Mouse (Mus musculus) ES-E14 (cell line): ENCODE measurements around the gene Il10rb. TPM values are rescaled to one million over a fixed set of nuclear protein-coding genes. Genes with fewer than 3 reads are reported as not detected.
A peak's percentile ranks its signal among the peaks of the same experiment; 100 is the strongest.

ENCODE experiments used
- DNase-seq: peaks from one replicate; pipeline ENCODE4 v3.0.0-alpha.2; 2013; ENCODE audit warnings: low read depth, low spot score
- H3K27ac ChIP-seq: 2 replicates; pipeline ENCODE4 v1.5.1; 2012; ENCODE audit warnings: low read depth, mild to moderate bottlenecking, low read length, moderate library complexity, mixed read lengths; ENCODE audit not compliant: poor library complexity, insufficient read depth, severe bottlenecking
- H3K36me3 ChIP-seq: 2 replicates; pipeline ENCODE4 v1.6.1; 2012; ENCODE audit warnings: mild to moderate bottlenecking, low read length, moderate library complexity, mixed read lengths; ENCODE audit not compliant: control insufficient read depth, poor library complexity, insufficient read depth, severe bottlenecking
- H3K4me1 ChIP-seq, 2 experiments: fragments of 150-350 bp in 1 of 2; sonication (generic) in 1 of 2; 2 replicates each; pipeline ENCODE4 v1.6.1; 2012; ENCODE audit warnings: low read length in 2 of 2, mild to moderate bottlenecking in 1 of 2, mixed read lengths in 1 of 2; ENCODE audit not compliant: control insufficient read depth in 2 of 2, insufficient read depth in 2 of 2, poor library complexity in 1 of 2
- H3K4me3 ChIP-seq, 2 experiments: fragments of 150-350 bp in 1 of 2; sonication (generic) in 1 of 2; 2 replicates each; pipeline ENCODE4 v1.5.1; 2012; ENCODE audit warnings: low read length in 2 of 2, low read depth in 1 of 2, mild to moderate bottlenecking in 1 of 2, mixed read lengths in 1 of 2; ENCODE audit not compliant: insufficient read depth in 1 of 2, poor library complexity in 1 of 2, severe bottlenecking in 1 of 2
- H3K9ac ChIP-seq: 2 replicates; pipeline ENCODE4 v1.6.1; 2012; ENCODE audit warnings: low read depth, mild to moderate bottlenecking, low read length, mixed read lengths; ENCODE audit not compliant: poor library complexity, insufficient read depth, severe bottlenecking
- H3K9me3 ChIP-seq: fragments of 150-350 bp; sonication (generic); 2 replicates; pipeline ENCODE4 v1.6.1; 2012; ENCODE audit warnings: low read depth, mild to moderate bottlenecking, low read length; ENCODE audit not compliant: control insufficient read depth, insufficient read depth
- CHD2 ChIP-seq: IDR thresholded peaks from 2 replicates; pipeline ENCODE4 v1.6.1; 2014; ENCODE audit warnings: mild to moderate bottlenecking, low read depth, low read length, inconsistent platforms
- HCFC1 ChIP-seq: IDR thresholded peaks from 2 replicates; pipeline ENCODE4 v1.6.1; 2012; ENCODE audit warnings: low read length, inconsistent platforms, borderline replicate concordance; ENCODE audit not compliant: insufficient read depth
- MAFK ChIP-seq: IDR thresholded peaks from 2 replicates; pipeline ENCODE4 v1.6.1; 2014; ENCODE audit warnings: mild to moderate bottlenecking, low read depth, low read length, inconsistent platforms; ENCODE audit not compliant: insufficient read depth
- ZC3H11A ChIP-seq: IDR thresholded peaks from 2 replicates; pipeline ENCODE4 v1.6.1; 2012; ENCODE audit warnings: low read depth, mild to moderate bottlenecking, inconsistent platforms, low read length, borderline replicate concordance
- ZNF384 ChIP-seq: IDR thresholded peaks from 2 replicates; pipeline ENCODE4 v1.6.1; 2012; ENCODE audit warnings: low read depth, low read length, inconsistent platforms
- in situ Hi-C, 2 experiments: fragments of 600-800 bp; cut with MboI; formaldehyde crosslinking; loops; one replicate each; pipeline ENCODE4 v1.15.1; 2025; ENCODE audit warnings: low sequenced_read_pairs in 2 of 2, inconsistent platforms in 1 of 2; ENCODE audit not compliant: unreplicated experiment in 2 of 2
- total RNA-seq: library from RNA; depleted of rRNA; stranded (reverse); fragments of 300-350 nt; gene quantifications from 2 replicates; pipeline ENCODE4 v1.2.3, GENCODE M21; 2012

Il10rb gene
- total RNA-seq, 1 experiment = 3.4 TPM

DNA sequence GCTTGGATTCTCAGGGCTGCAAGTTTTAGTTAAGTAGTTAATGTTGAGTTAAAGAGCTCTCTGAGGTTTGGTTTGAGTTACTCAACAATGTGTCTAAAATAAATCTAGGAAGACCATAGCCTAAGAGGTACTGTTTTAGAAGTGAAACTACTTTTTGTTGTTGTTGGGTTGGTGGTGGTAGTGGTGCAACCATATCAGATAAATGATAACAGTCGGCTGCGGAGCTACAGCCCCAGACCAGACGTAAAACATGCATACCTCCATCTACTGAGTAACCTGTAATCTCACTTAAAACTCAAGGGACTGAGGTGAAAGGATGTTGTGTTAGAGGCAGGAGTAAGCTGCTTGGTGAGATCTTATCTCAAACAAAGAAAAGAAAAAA is 31.7 kb upstream of the Il10rb start:
- no peaks in the 10 kb centered on the region for H3K36me3 ChIP-seq
- no peak for DNase-seq
- in situ Hi-C loops = loop anchor here in 1 of 2 experiments (25.0 kb wide), 1 partner anchor 287 kb away; the partner anchor contains the start of gene 4932438H23Rik
- peaks cover 5 to 9% of the 10 kb centered on the region in 2 experiments for H3K4me1 ChIP-seq
- no peaks in the 10 kb centered on the region for H3K9me3 ChIP-seq
- H3K27ac ChIP-seq = no peak overlapping the region
- H3K9ac ChIP-seq = no peak overlapping the region
- H3K4me3 ChIP-seq = no peak overlapping the region
- TF ChIP-seq ZC3H11A = no peak
- no peak for TF ChIP-seq HCFC1
- no peak for TF ChIP-seq CHD2
- TF ChIP-seq MAFK = no peak
- no peak for TF ChIP-seq ZNF384

DNA sequence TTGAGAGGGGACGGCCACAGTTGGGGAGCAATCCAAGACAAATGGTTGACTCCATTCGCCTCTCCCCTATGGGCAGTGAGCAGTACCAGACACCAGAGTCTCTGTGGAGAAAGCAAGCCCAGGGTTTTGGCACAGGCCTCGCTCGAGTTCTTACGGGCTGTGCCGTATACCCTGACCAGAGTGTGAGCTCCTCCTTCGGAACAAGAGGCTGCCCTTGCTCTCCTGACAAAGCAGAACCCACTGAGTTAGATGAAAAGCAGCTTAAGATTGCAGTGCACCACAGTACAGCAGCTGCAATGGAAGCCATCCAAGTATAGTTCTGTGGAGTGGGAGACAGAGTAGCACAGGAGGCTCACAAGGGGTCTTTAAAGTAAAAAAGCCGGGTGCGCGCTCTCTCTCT is 29.3 kb upstream of the Il10rb start:
- no peaks in the 10 kb centered on the region for H3K9me3 ChIP-seq
- no peak overlapping the region for H3K9ac ChIP-seq
- no peaks in the 10 kb centered on the region for H3K36me3 ChIP-seq
- no peak overlapping the region for H3K4me3 ChIP-seq
- no peak for DNase-seq
- H3K27ac ChIP-seq = no peak overlapping the region
- peaks cover 8 to 16% of the 10 kb centered on the region in 2 experiments for H3K4me1 ChIP-seq
- in situ Hi-C loops = no loop called here
- TF ChIP-seq ZC3H11A (no peak), MAFK (no peak), HCFC1 (no peak), ZNF384 (no peak), CHD2 (no peak)

GRCm38 (mm10) chr16:91378431-91378986 is 27.5 kb upstream of the Il10rb start:
- H3K4me1 ChIP-seq = peaks cover 8 to 16% of the 10 kb centered on the region in 2 experiments
- TF ChIP-seq MAFK = no peak
- no peak for TF ChIP-seq ZC3H11A
- TF ChIP-seq HCFC1 = no peak
- no peak for TF ChIP-seq CHD2
- no peak for TF ChIP-seq ZNF384
- in situ Hi-C loops = no loop called here
- no peaks in the 10 kb centered on the region for H3K9me3 ChIP-seq
- H3K36me3 ChIP-seq = no peaks in the 10 kb centered on the region
- no peak overlapping the region for H3K9ac ChIP-seq
- H3K4me3 ChIP-seq = peak overlapping the region in 1 of 2 experiments; percentile 20; a peak in 1 of 4 replicates
- no peak overlapping the region for H3K27ac ChIP-seq
- DNase-seq = no peak

GRCm38 (mm10) chr16:91378991-91379390 is 27.0 kb upstream of the Il10rb start:
- in situ Hi-C loops = no loop called here
- DNase-seq = peak; percentile 60
- H3K4me3 ChIP-seq = no peak overlapping the region

More at GRCm38 (mm10) chr16:91378991-91379390, 27.0 kb upstream of the Il10rb start:
- TF ChIP-seq MAFK (no peak), ZC3H11A (no peak), HCFC1 (no peak), ZNF384 (no peak), CHD2 (no peak)
- no peaks in the 10 kb centered on the region for H3K9me3 ChIP-seq
- peaks cover 8 to 13% of the 10 kb centered on the region in 2 experiments for H3K4me1 ChIP-seq
- H3K9ac ChIP-seq = no peak overlapping the region
- no peaks in the 10 kb centered on the region for H3K36me3 ChIP-seq
- H3K27ac ChIP-seq = no peak overlapping the region
